Mouse (Mus musculus) forebrain, embryonic 15.5 days (tissue): ENCODE measurements around the gene Rbm38. TPM values are rescaled to one million over a fixed set of nuclear protein-coding genes. Genes with fewer than 3 reads are reported as not detected.

Experiments
- ATAC-seq: fragments of 200-750 bp; cut with Nextera tagmentation; replicated peaks from 2 replicates; pipeline ENCODE4 v1.8.0; 2017; ENCODE audit warnings: mild to moderate bottlenecking, moderate TSS enrichment, moderate library complexity
- H3K27ac ChIP-seq: fragments of 300-500 bp; sonication (generic); replicated peaks from 2 replicates; pipeline ENCODE4 v1.5.1; 2015; ENCODE audit warnings: mild to moderate bottlenecking, inconsistent platforms
- H3K27me3 ChIP-seq: fragments of 300-500 bp; sonication (generic); 2 replicates; pipeline ENCODE4 v1.6.1; 2015; ENCODE audit warnings: inconsistent platforms
- H3K36me3 ChIP-seq: fragments of 300-500 bp; sonication (generic); 2 replicates; pipeline ENCODE4 v1.6.1; 2015; ENCODE audit warnings: mild to moderate bottlenecking, inconsistent platforms
- H3K4me1 ChIP-seq: fragments of 300-500 bp; sonication (generic); 2 replicates; pipeline ENCODE4 v1.6.1; 2015; ENCODE audit warnings: inconsistent platforms
- H3K4me2 ChIP-seq: fragments of 300-500 bp; sonication (generic); replicated peaks from 2 replicates; pipeline ENCODE4 v1.6.1; 2015; ENCODE audit warnings: mild to moderate bottlenecking, inconsistent platforms
- H3K4me3 ChIP-seq: fragments of 300-500 bp; sonication (generic); 2 replicates; pipeline ENCODE4 v1.5.1; 2015; ENCODE audit warnings: mild to moderate bottlenecking, inconsistent platforms
- H3K9ac ChIP-seq: fragments of 300-500 bp; sonication (generic); replicated peaks from 2 replicates; pipeline ENCODE4 v1.6.1; 2015; ENCODE audit warnings: mild to moderate bottlenecking, inconsistent platforms
- H3K9me3 ChIP-seq: fragments of 300-500 bp; sonication (generic); 2 replicates; pipeline ENCODE4 v1.6.1; 2016; ENCODE audit warnings: inconsistent platforms
- WGBS: fragments of 180-500 bp; shearing (Covaris S2); methylation state at CpG from one replicate; pipeline ENCODE4 v1.1.7; 2015; ENCODE audit warnings: mixed read lengths; 5-methylcytosine and 5-hydroxymethylcytosine counted together
- polyA plus RNA-seq: library from polyadenylated mRNA; unstranded; fragments of >200 nt; fragmentation: Nextera tagmentation; extraction: Ambion mirVana; gene quantifications from 2 replicates; pipeline ENCODE4 v1.2.1, GENCODE M21; 2015

Gene Rbm38
- polyA plus RNA-seq, 1 experiment from 2014 or later = 24.0 TPM

DNA sequence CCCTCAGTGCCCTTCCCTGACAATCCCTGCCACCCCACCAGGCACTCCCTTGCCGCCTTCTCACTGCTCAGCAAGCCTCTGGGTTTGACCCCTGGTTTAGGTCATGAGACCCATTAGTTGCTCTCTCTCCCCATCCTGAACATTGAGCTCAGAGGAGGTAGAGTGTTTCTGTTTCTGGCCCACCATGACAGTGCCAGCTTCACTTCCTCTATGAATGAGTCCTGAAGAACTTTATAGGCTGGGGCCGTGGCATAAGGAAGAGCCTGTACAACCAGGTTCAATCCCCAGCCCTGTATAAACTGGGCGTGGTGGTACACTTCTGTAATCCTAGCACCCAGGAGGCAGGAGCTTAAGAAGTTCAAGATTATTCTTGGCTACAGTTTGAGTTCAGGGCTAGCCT is 20.5 kb downstream of the Rbm38 start:
- no peak overlapping the region for H3K27ac ChIP-seq
- 78% methylated on average over 3 of the region's 3 CpGs for WGBS
- H3K9ac ChIP-seq = no peak overlapping the region
- no peak overlapping the region for H3K4me3 ChIP-seq
- ATAC-seq = no peak
- no peaks in the 10 kb centered on the region for H3K9me3 ChIP-seq
- H3K27me3 ChIP-seq = no peaks in the 10 kb centered on the region
- H3K4me2 ChIP-seq = no peak overlapping the region
- no peaks in the 10 kb centered on the region for H3K4me1 ChIP-seq
- no peaks in the 10 kb centered on the region for H3K36me3 ChIP-seq

DNA sequence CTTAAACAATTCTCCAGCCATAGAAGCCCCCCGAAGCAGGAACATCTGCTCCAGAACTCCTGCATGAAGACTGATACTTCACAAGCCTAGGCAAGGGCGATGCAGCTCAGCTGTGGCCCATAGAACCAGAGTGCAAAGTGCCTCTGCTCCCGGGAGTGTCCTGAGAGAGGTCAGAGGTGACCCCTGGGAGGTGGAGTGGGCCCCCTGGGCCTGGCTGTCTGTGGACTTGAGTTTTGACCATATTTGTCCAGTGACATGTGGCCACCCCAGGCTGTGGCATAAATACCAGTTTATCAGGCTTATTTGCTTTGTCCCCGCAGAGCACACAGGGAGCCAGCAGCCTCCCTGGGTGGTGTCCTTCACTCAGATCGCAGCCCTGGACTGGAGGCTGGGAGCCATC is 20.9 kb downstream of the Rbm38 start:
- Histone ChIP-seq H3K4me1 (no peaks in the 10 kb centered on the region), H3K9me3 (no peaks in the 10 kb centered on the region), H3K4me2 (no peak overlapping the region), H3K4me3 (no peak overlapping the region), H3K9ac (no peak overlapping the region), H3K27ac (no peak overlapping the region), H3K36me3 (no peaks in the 10 kb centered on the region), H3K27me3 (no peaks in the 10 kb centered on the region)
- 73% methylated on average over 5 of the region's 5 CpGs for WGBS
- no peak for ATAC-seq

DNA sequence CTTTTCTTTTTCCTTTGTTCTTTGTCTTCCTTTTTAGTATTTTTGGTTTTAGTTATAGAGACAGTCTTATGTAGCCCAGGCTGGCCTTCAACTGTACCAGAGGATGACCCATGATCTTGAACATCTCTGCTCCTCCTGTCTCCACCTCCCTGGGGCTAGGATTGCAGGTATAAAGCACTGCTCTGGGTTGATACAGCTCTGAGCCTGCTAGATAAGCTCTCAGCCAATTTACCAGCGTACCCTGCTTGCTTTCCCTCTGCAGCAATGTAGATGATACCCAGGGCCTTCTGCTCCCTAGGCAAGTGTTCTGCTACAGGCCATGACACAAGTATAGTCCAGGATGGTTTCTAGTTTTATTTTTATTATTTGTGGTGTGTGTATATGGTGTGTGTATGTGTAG is 21.6 kb downstream of the Rbm38 start:
- no peak overlapping the region for H3K4me2 ChIP-seq
- H3K27me3 ChIP-seq = no peaks in the 10 kb centered on the region
- no peak for ATAC-seq
- no peak overlapping the region for H3K9ac ChIP-seq
- no peak overlapping the region for H3K27ac ChIP-seq
- H3K4me1 ChIP-seq = no peaks in the 10 kb centered on the region
- no peak overlapping the region for H3K4me3 ChIP-seq
- H3K9me3 ChIP-seq = no peaks in the 10 kb centered on the region
- H3K36me3 ChIP-seq = no peaks in the 10 kb centered on the region
- WGBS = 83% methylated on average over 1 of the region's 1 CpGs

DNA sequence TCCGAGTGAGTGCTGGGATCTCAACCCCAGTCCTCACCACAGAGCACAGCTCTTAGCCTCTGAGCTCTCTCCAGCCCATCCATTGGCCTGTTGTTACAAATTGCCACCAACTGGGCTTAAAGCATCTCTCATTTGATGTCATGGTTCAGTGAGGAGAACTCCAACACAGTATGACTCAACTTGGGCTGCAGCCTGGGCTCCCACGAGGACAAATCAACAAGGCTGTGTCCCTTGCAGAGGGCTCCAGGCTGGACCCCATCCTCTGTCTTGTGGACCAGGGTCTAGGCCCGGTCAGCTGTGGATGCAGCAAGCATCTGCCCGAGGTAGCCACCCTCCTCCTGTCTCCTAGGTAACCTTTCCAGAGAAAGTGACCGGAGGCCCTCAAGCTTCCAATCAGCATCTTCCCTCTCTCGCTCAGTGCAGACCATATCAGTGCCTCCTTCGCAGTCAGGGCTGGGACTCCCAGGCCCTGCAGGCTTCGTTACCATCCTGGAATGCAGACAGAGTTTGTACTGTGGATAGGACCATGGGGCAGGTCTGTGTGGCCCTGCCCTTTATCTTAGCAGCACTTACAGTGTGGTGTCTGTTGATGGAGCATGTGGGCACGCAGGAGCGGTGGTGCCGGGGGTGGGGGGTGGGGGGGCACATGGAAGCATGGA is 22.3 kb downstream of the Rbm38 start:
- no peak overlapping the region for H3K9ac ChIP-seq
- H3K36me3 ChIP-seq = no peaks in the 10 kb centered on the region
- H3K4me3 ChIP-seq = no peak overlapping the region
- ATAC-seq = no peak
- no peak overlapping the region for H3K27ac ChIP-seq
- no peaks in the 10 kb centered on the region for H3K27me3 ChIP-seq
- WGBS = 62% methylated on average over 11 of the region's 11 CpGs
- H3K4me2 ChIP-seq = no peak overlapping the region
- no peaks in the 10 kb centered on the region for H3K4me1 ChIP-seq
- no peaks in the 10 kb centered on the region for H3K9me3 ChIP-seq

DNA sequence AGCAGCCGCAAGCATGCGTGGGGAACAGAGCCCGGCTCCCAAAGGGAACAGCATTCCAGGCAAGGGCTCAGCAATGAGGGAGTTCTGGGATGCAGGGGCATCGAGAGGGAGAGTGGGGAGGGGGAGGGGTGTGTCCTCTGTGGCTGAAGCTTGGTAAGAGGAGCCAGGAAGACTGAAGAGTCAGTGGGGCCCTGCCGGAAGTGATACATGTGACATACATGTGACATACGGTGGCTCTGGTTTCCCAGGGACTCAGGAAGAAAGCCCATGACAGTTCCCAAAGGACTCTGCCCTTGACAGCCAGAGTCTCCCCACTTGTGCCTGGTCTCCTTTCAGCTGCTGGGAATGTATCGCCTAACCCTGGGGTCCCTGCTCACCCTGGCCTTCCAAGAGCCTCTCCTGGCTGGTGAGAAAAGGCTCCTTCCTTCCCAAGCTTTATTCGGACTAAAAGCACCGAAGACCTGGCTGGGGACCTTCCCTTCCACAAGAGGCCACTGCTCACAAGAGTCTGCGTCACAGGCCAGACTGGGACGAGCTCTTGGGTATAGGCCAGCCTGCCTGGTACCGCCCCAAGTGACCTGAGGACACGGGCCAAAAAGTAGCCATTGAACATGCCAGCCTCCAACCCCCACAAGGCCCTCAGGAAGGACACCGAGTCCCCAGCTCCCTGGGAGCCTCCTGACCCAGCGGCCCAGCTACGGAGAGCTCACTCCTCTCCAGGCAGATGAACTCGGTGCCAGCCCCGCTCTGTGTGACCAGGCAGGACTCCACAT is 24.1 kb downstream of the Rbm38 start:
- WGBS = 84% methylated on average over 18 of the region's 18 CpGs

DNA sequence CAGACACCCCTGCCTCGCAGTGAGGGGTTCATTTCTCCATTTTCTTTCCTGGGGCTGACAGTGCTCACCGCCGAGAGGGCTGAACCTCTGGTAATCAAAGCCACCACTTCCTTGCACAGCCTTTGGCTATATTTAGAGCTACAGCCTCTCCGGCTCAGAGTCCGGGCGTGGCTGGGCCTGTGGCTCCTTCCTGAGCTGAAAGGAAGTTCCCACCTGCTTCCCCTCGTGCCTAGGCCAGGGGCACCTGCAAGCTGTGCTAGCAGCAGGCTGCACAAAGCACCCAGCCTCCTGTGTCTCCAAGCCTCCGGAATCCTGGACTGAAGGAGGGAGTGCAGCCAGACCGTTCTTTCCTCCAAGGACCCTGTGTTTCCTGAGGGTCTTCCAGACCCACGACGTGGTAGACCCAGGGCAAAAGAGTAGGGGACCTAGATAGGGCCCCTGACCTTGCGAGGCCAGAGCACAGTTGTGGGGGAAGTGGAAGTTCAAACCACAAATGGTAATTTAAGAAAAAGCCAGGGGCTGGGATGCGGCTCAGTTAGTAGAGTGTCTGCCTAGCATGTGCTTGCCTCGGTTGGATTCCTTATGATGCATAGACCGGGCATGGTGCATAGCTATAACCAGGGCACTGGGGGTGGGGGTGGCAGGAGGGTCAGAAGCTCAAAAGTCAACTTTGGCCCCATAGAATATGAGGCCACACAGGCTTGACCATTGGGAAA is 26.4 kb downstream of the Rbm38 start:
- no peaks in the 10 kb centered on the region for H3K4me1 ChIP-seq
- no peak overlapping the region for H3K4me3 ChIP-seq
- H3K4me2 ChIP-seq = no peak overlapping the region
- H3K27ac ChIP-seq = no peak overlapping the region
- no peaks in the 10 kb centered on the region for H3K36me3 ChIP-seq
- H3K9me3 ChIP-seq = no peaks in the 10 kb centered on the region
- no peak for ATAC-seq
- H3K27me3 ChIP-seq = no peaks in the 10 kb centered on the region
- no peak overlapping the region for H3K9ac ChIP-seq
- WGBS = 74% methylated on average over 15 of the region's 15 CpGs

More for the DNA sequence above, 24.1 kb downstream of the Rbm38 start:
- Histone ChIP-seq H3K4me2 (no peak overlapping the region), H3K27ac (no peak overlapping the region), H3K4me1 (no peaks in the 10 kb centered on the region), H3K27me3 (no peaks in the 10 kb centered on the region), H3K36me3 (no peaks in the 10 kb centered on the region), H3K4me3 (no peak overlapping the region), H3K9me3 (no peaks in the 10 kb centered on the region), H3K9ac (no peak overlapping the region)
- no peak for ATAC-seq

DNA sequence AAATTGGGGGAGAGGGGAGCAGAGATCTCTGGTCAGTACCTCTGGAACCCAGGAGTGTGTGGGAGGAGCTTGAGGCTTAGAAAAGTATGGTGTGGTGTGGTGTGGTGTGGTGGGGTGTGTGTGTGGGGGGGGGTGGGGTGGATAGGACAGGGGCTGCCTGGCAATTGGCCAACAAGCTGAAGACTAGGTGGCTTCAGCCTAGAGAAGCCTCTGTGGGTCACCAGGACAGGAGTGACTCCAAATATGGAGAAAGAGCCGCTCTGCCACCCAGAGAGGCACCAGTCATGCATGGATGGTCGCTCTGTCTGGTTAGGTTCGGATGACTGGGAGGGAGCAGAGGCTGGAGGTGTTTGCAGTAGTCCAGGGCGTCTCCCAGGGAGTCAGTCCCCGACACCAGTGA is 27.2 kb downstream of the Rbm38 start:
- 54% methylated on average over 5 of the region's 5 CpGs for WGBS
- no peak overlapping the region for H3K9ac ChIP-seq
- H3K4me2 ChIP-seq = no peak overlapping the region
- H3K27ac ChIP-seq = no peak overlapping the region
- H3K27me3 ChIP-seq = no peaks in the 10 kb centered on the region
- no peaks in the 10 kb centered on the region for H3K9me3 ChIP-seq
- ATAC-seq = no peak
- no peaks in the 10 kb centered on the region for H3K4me1 ChIP-seq
- no peaks in the 10 kb centered on the region for H3K36me3 ChIP-seq
- H3K4me3 ChIP-seq = no peak overlapping the region

DNA sequence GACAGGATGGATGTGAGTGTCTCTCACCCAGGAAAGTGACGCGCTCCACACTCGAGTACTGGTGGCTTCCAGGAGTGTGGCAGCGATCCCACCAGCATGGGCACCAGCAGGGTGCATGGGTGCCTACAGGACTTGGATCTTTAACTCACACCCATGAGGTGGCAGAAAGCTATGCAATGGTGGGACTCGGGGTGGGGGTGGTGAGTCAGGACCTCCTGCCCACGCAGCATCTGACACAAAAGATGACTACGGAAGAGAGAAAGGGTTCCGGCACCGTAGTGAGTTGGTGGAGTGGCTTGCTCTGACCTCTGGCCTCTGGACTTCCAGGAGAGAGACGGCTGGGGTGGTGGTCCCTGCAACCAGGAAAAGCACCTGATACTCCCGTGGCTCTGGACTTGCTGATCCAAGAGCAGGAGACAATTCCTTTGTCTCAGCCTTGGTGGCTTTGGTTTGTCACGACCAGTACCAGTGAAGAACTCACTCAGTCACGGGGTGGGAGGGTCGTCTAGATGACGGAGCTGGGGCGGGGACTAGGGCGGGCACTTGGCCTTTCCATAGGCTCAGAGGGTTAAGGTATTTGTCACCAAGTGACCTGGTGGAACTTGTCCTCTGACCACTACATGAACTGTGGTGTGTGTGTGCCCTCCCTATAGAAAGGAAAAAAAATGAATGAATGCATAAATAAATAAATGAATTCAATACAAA is 27.9 kb downstream of the Rbm38 start:
- Histone ChIP-seq H3K9me3 (no peaks in the 10 kb centered on the region), H3K36me3 (no peaks in the 10 kb centered on the region), H3K4me1 (no peaks in the 10 kb centered on the region), H3K27me3 (no peaks in the 10 kb centered on the region), H3K4me2 (no peak overlapping the region), H3K27ac (no peak overlapping the region), H3K9ac (no peak overlapping the region), H3K4me3 (no peak overlapping the region)
- whole genome bisulfite sequencing = 60% methylated on average over 17 of the region's 17 CpGs
- no peak for ATAC-seq

DNA sequence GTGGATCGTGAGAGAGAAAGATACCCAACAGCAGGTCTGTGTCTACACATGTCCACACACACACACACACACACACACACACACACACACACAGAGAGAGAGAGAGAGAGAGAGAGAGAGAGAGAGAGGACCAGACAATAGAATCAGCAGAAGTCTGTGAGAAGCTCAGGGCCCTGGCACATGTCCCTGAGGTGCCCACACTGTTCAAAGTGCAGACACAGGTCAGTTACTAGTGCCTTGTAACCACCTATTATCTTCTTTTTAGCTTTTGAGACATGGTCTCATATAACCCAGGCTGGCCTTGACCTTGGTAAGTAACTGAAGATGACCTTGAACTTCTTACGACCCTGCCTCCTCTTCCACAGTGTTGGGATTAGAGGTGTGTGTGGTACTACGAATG is 28.9 kb downstream of the Rbm38 start:
- Histone ChIP-seq H3K9me3 (no peaks in the 10 kb centered on the region), H3K27ac (no peak overlapping the region), H3K27me3 (no peaks in the 10 kb centered on the region), H3K36me3 (no peaks in the 10 kb centered on the region), H3K4me2 (no peak overlapping the region), H3K4me1 (no peaks in the 10 kb centered on the region), H3K4me3 (no peak overlapping the region), H3K9ac (no peak overlapping the region)
- 86% methylated on average over 3 of the region's 3 CpGs for WGBS
- no peak for ATAC-seq

DNA sequence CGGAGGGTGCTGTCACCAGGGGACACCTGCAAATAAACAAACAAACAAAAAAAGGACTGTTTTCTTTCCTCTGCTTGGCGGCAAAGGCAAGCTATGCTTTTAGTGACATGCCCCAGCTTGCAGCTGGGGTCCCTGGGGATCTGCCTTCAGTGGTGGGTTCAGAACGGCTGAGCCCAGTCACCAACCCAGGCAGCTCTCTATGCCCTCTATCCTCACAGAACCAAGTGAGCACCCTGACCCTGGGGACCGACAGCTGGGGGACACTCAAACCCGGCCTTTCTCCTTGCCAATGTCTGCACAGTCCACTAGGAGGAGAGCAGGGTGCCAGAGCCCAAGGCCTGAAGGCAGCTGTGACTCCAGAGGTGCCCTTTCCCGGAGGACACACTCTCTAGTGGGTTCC is 29.5 kb downstream of the Rbm38 start:
- no peaks in the 10 kb centered on the region for H3K4me1 ChIP-seq
- H3K9ac ChIP-seq = no peak overlapping the region
- no peak overlapping the region for H3K4me3 ChIP-seq
- no peaks in the 10 kb centered on the region for H3K9me3 ChIP-seq
- H3K27ac ChIP-seq = no peak overlapping the region
- WGBS = 47% methylated on average over 6 of the region's 6 CpGs
- ATAC-seq = no peak
- no peak overlapping the region for H3K4me2 ChIP-seq
- no peaks in the 10 kb centered on the region for H3K36me3 ChIP-seq
- no peaks in the 10 kb centered on the region for H3K27me3 ChIP-seq

DNA sequence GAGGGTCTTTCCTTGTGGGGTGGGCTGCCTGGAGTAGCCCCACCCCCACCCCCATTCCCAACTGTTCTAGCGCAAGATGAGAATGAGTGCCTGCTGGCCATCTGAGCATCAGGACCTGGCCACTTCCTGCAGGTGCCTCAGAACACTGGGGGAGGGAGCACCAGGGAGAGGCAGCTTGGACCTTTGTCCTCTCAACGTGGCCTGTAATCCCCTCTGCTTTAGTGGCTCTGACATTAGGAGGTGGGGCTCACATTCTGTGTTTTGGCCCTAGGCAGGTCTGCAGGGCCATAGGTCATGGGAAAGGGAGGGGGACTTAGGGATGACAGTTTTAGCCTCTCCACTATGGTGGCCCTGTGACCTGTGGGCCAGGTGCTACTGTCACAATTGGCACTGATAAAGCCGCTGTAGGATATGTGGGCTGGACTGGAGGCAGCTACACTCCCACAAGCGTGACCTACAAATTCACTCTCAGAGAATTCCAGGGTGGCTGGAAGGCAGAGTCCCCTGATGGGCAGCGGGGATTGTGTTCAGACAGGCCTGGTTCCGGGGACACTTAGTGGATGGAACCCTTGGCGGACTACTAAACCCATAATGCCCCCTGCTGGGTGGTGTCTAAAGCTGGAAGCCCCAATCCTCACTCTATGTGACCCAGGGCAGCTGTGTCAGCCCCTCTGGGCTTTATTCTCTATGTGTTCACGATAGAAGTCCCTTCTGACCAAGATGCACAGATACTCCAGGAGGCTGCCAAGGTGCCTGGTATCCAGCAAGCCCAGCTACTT is 30.5 kb downstream of the Rbm38 start:
- Histone ChIP-seq H3K36me3 (no peaks in the 10 kb centered on the region), H3K27me3 (no peaks in the 10 kb centered on the region), H3K27ac (no peak overlapping the region), H3K9ac (no peak overlapping the region), H3K4me3 (no peak overlapping the region), H3K4me1 (no peaks in the 10 kb centered on the region), H3K4me2 (no peak overlapping the region), H3K9me3 (no peaks in the 10 kb centered on the region)
- ATAC-seq = no peak
- 26% methylated on average over 8 of the region's 8 CpGs for WGBS
